Mouse (Mus musculus) c-Kit-positive CD71-positive TER-119-positive erythroid progenitor cells, embryonic 14.5 days (primary cell): ENCODE data around the gene Tom1l2.

Experiments used
- DNase-seq: peaks from one replicate; pipeline ENCODE4 v3.0.0-alpha.2; 2013; ENCODE audit warnings: low spot score

The Tom1l2 gene

GRCm38 (mm10) chr11:60352559-60353411 is at the start of gene Tom1l2, which contains the start of gene Drc3:
Gene Tom1l2 (minus strand): TSS chr11:60352905.
Gene Drc3 (plus strand): TSS chr11:60353329.
- peak; percentile 98 for DNase-seq

GRCm38 (mm10) chr11:60397172-60397571 is 44.5 kb upstream of the Tom1l2 start:
- DNase-seq: no peak

- no peak for DNase-seq
Observed at GRCm38 (mm10) chr11:60396546-60396945, 43.8 kb upstream of the Tom1l2 start.

- DNase-seq: no peak
Observed at GRCm38 (mm10) chr11:60391346-60391745, 38.6 kb upstream of the Tom1l2 start.

- no peak for DNase-seq
Observed at GRCm38 (mm10) chr11:60387944-60388343, 35.2 kb upstream of the Tom1l2 start.

- no peak for DNase-seq
Observed at GRCm38 (mm10) chr11:60385946-60386345, 33.2 kb upstream of the Tom1l2 start.

- DNase-seq: no peak
Observed at GRCm38 (mm10) chr11:60384762-60385421, 32.2 kb upstream of the Tom1l2 start.

- no peak for DNase-seq
Observed at GRCm38 (mm10) chr11:60383518-60383917, 30.8 kb upstream of the Tom1l2 start.

- no peak for DNase-seq
Observed at GRCm38 (mm10) chr11:60374481-60374880, 21.8 kb upstream of the Tom1l2 start.

- no peak for DNase-seq
Observed at GRCm38 (mm10) chr11:60370431-60370830, 17.7 kb upstream of the Tom1l2 start.

GRCm38 (mm10) chr11:60369448-60369847 is 16.7 kb upstream of the Tom1l2 start:
- no peak for DNase-seq

- no peak for DNase-seq
Observed at GRCm38 (mm10) chr11:60368909-60369308, 16.2 kb upstream of the Tom1l2 start.

- DNase-seq: no peak
Observed at GRCm38 (mm10) chr11:60367256-60367655, 14.6 kb upstream of the Tom1l2 start.

GRCm38 (mm10) chr11:60366239-60367019 is 13.7 kb upstream of the Tom1l2 start:
- DNase-seq: no peak

GRCm38 (mm10) chr11:60360631-60361201 is 8.0 kb upstream of the Tom1l2 start:
- DNase-seq: no peak

- DNase-seq: no peak
Observed at GRCm38 (mm10) chr11:60359936-60360335, 7.2 kb upstream of the Tom1l2 start.

GRCm38 (mm10) chr11:60359138-60359537 is 6.4 kb upstream of the Tom1l2 start:
- no peak for DNase-seq

GRCm38 (mm10) chr11:60358548-60358947 is 5.8 kb upstream of the Tom1l2 start:
- no peak for DNase-seq

- DNase-seq: no peak
Observed at GRCm38 (mm10) chr11:60357116-60357515, 4.4 kb upstream of the Tom1l2 start.

- DNase-seq: no peak
Observed at GRCm38 (mm10) chr11:60355952-60356351, 3.2 kb upstream of the Tom1l2 start.

- peak; percentile 32 for DNase-seq
Observed at GRCm38 (mm10) chr11:60351925-60352371, 757 bp downstream of the Tom1l2 start.

GRCm38 (mm10) chr11:60351388-60351787 is 1.3 kb downstream of the Tom1l2 start:
- peak; percentile 39 for DNase-seq
